In the genomic region with DNA sequence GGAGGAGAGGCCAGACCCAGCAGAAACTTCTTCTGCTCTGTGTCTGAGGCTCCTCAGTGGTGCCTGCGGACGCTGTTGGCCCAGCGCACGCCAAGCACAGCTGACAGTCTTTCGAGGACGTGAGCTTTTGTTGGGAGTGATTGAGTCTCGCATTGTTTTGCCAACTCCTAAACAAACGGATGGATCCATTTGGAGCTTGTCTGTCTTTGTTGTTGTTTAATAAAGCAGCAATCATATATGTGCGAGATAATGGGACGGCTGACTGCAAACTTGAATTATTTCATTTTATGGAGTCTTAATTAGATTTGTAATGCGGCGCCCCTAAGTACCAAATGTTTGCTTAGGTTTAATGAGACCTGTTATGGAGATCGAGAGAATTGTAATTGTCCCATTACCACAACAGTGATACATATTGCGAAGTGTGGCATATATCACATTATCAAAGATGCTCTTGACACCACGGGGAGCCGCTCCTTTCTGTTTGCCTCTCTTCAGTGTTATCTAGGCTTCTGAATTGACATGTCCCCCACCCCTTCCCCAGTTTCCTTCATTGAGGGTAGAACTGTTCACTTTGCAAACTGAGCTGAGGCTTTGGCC, we compare ENCODE assay signal across 23 mouse cellular contexts.
"Had no signal": no experiment of that assay in that cellular context is flagged by ENCODE, and none has a peak within 500 bp of the region (broad histone marks: within the 10 kb centered on the region; RNA-seq: fewer than 3 reads in every experiment).

No protein-coding gene starts in this region.

- H3K36me3 ChIP-seq: heart, embryonic 10.5 days; heart, embryonic 12.5 days; hindbrain, embryonic 12.5 days; intestine, embryonic 15.5 days; limb, embryonic 10.5 days; limb, embryonic 12.5 days had no signal

- H3K27ac ChIP-seq: gastrocnemius, adult 2 months; heart, adult 2 months; heart, embryonic 10.5 days; hindbrain, embryonic 12.5 days; intestine, embryonic 15.5 days; layer of hippocampus, adult 2 months; left cerebral cortex, adult 2 months; limb, embryonic 10.5 days; limb, embryonic 12.5 days had no signal

- H3K27me3 ChIP-seq: heart, embryonic 12.5 days; hindbrain, embryonic 12.5 days; intestine, embryonic 15.5 days had no signal

- H3K4me3 ChIP-seq: gastrocnemius, adult 2 months; heart, adult 2 months; heart, embryonic 10.5 days; heart, embryonic 12.5 days; hindbrain, embryonic 12.5 days; intestine, embryonic 15.5 days; layer of hippocampus, adult 2 months; left cerebral cortex, adult 2 months; limb, embryonic 10.5 days; limb, embryonic 12.5 days had no signal

- H3K9ac ChIP-seq: heart, embryonic 12.5 days; hindbrain, embryonic 12.5 days; intestine, embryonic 15.5 days; limb, embryonic 12.5 days had no signal

- ATAC-seq: hindbrain, embryonic 16.5 days; inflammation-experienced regulatory T-cells, adult 6 months; intestine, embryonic 15.5 days; intestine, postnatal 0 days had no signal

- H3K9me3 ChIP-seq: heart, embryonic 10.5 days; heart, embryonic 12.5 days; intestine, embryonic 15.5 days; limb, embryonic 10.5 days had no signal

- H3K4me2 ChIP-seq: heart, embryonic 12.5 days; hindbrain, embryonic 12.5 days; intestine, embryonic 15.5 days; limb, embryonic 12.5 days; liver, embryonic 11.5 days had no signal

- DNase-seq: gastrocnemius, adult 2 months; gastrocnemius, postnatal 10 days; gastrocnemius, postnatal 25 days; heart, adult 2 months; heart, postnatal 10 days; heart, postnatal 4 days; kidney, adult 18-20 months; kidney, adult 8-10 months; kidney, postnatal 10 days; kidney, postnatal 4 days; liver had no signal
